Mouse (Mus musculus): ENCODE results near the gene Tlr5. TPM values are rescaled to one million over a fixed set of nuclear protein-coding genes. Genes with fewer than 3 reads are reported as not detected.

Tlr5 gene
- polyA plus RNA-seq, 1 experiment from 2014 or later = 2.5 TPM

GRCm38 (mm10) chr1:182974826-182975225, 20.2 kb downstream of the Tlr5 start:
- Histone ChIP-seq H3K9me3 (no peaks in the 10 kb centered on the region), H3K9ac (no peak overlapping the region), H3K27me3 (replicated peaks) (no peaks in the 10 kb centered on the region), H3K27ac (no peak overlapping the region), H3K4me2 (no peak overlapping the region), H3K4me1 (no peaks in the 10 kb centered on the region), H3K36me3 (no peaks in the 10 kb centered on the region), H3K4me3 (replicated peaks) (no peak overlapping the region)
- no peak for ATAC-seq (ENCODE audit: insufficient read depth, low FRiP score, low read depth)
- WGBS = 77% methylated on average over 14 of the region's 14 CpGs

GRCm38 (mm10) chr1:182980702-182981101, 26.1 kb downstream of the Tlr5 start:
- Histone ChIP-seq H3K9ac (no peak overlapping the region), H3K27me3 (replicated peaks) (no peaks in the 10 kb centered on the region), H3K36me3 (no peaks in the 10 kb centered on the region), H3K4me2 (no peak overlapping the region), H3K27ac (no peak overlapping the region), H3K9me3 (no peaks in the 10 kb centered on the region), H3K4me3 (replicated peaks) (no peak overlapping the region), H3K4me1 (peaks cover 9% of the 10 kb centered on the region)
- WGBS = 68% methylated on average over 6 of the region's 6 CpGs
- no peak for ATAC-seq (ENCODE audit: insufficient read depth, low FRiP score, low read depth)

GRCm38 (mm10) chr1:182982995-182983394, 28.4 kb downstream of the Tlr5 start:
- H3K27ac ChIP-seq = 0 out of 2 replicates have a peak overlapping the region, but pooled peaks have one; percentile 40
- WGBS = under 1% methylated on average over 13 of the region's 15 CpGs

GRCm38 (mm10) chr1:182983496-182984127, 29.0 kb downstream of the Tlr5 start:
- H3K27me3 ChIP-seq (replicated peaks) = no peaks in the 10 kb centered on the region
- no peak for ATAC-seq (ENCODE audit: insufficient read depth, low FRiP score, low read depth)
- 46% methylated on average over 14 of the region's 14 CpGs for WGBS
- peak overlapping the region; percentile 65 for H3K4me2 ChIP-seq
- peak overlapping the region; percentile 34 for H3K4me3 ChIP-seq (replicated peaks)
- 0 out of 2 replicates have a peak overlapping the region, but pooled peaks have one; percentile 40 for H3K27ac ChIP-seq
- H3K4me1 ChIP-seq = peaks cover 14% of the 10 kb centered on the region
- H3K36me3 ChIP-seq = no peaks in the 10 kb centered on the region
- H3K9me3 ChIP-seq = no peaks in the 10 kb centered on the region
- no peak overlapping the region for H3K9ac ChIP-seq

More at GRCm38 (mm10) chr1:182982995-182983394, 28.4 kb downstream of the Tlr5 start:
- Histone ChIP-seq H3K9ac (peak overlapping the region; percentile 16; the same call in 1 of the 2 replicates), H3K27me3 (replicated peaks) (no peaks in the 10 kb centered on the region), H3K36me3 (no peaks in the 10 kb centered on the region), H3K4me3 (replicated peaks) (peak overlapping the region; percentile 34), H3K4me1 (peaks cover 14% of the 10 kb centered on the region), H3K9me3 (no peaks in the 10 kb centered on the region), H3K4me2 (peak overlapping the region; percentile 65)
- peak; percentile 95 for ATAC-seq (ENCODE audit: insufficient read depth, low FRiP score, low read depth)

GRCm38 (mm10) chr1:182986243-182986642, 31.7 kb downstream of the Tlr5 start:
- Histone ChIP-seq H3K9me3 (no peaks in the 10 kb centered on the region), H3K9ac (no peak overlapping the region), H3K27me3 (replicated peaks) (no peaks in the 10 kb centered on the region), H3K4me1 (peaks cover 14% of the 10 kb centered on the region), H3K4me3 (replicated peaks) (no peak overlapping the region), H3K36me3 (no peaks in the 10 kb centered on the region), H3K27ac (peak overlapping the region; percentile 79; the same call in 1 of the 2 replicates), H3K4me2 (no peak overlapping the region; the same call in 1 of the 2 replicates)
- no peak for ATAC-seq (ENCODE audit: insufficient read depth, low FRiP score, low read depth)
- 28% methylated on average over 13 of the region's 13 CpGs for WGBS

- peak overlapping the region; percentile 15; the same call in 1 of the 2 replicates for H3K4me2 ChIP-seq
- ATAC-seq (ENCODE audit: insufficient read depth, low FRiP score, low read depth) = no peak
- peak overlapping the region; percentile 79 for H3K27ac ChIP-seq
These were observed 32.2 kb downstream of the Tlr5 start for GRCm38 (mm10) chr1:182986750-182987149.

GRCm38 (mm10) chr1:182987801-182988200, 33.2 kb downstream of the Tlr5 start:
- no peaks in the 10 kb centered on the region for H3K27me3 ChIP-seq (replicated peaks)
- H3K4me2 ChIP-seq = no peak overlapping the region
- peaks cover 14% of the 10 kb centered on the region for H3K4me1 ChIP-seq
- 84% methylated on average over 13 of the region's 13 CpGs for WGBS
- no peaks in the 10 kb centered on the region for H3K36me3 ChIP-seq
- no peak overlapping the region for H3K4me3 ChIP-seq (replicated peaks)
- no peak for ATAC-seq (ENCODE audit: insufficient read depth, low FRiP score, low read depth)
- no peak overlapping the region for H3K27ac ChIP-seq
- H3K9me3 ChIP-seq = no peaks in the 10 kb centered on the region
- no peak overlapping the region for H3K9ac ChIP-seq

More at GRCm38 (mm10) chr1:182986750-182987149, 32.2 kb downstream of the Tlr5 start:
- peaks cover 14% of the 10 kb centered on the region for H3K4me1 ChIP-seq
- 73% methylated on average over 11 of the region's 11 CpGs for WGBS
- H3K9me3 ChIP-seq = no peaks in the 10 kb centered on the region
- no peak overlapping the region for H3K9ac ChIP-seq
- H3K4me3 ChIP-seq (replicated peaks) = no peak overlapping the region
- no peaks in the 10 kb centered on the region for H3K27me3 ChIP-seq (replicated peaks)
- no peaks in the 10 kb centered on the region for H3K36me3 ChIP-seq

- no peak overlapping the region for H3K4me3 ChIP-seq (replicated peaks)
- no peak overlapping the region for H3K4me2 ChIP-seq
- no peak for ATAC-seq (ENCODE audit: insufficient read depth, low FRiP score, low read depth)
- 59% methylated on average over 3 of the region's 3 CpGs for WGBS
- peaks cover 7% of the 10 kb centered on the region for H3K4me1 ChIP-seq
- no peak overlapping the region for H3K9ac ChIP-seq
- no peaks in the 10 kb centered on the region for H3K27me3 ChIP-seq (replicated peaks)
- no peak overlapping the region for H3K27ac ChIP-seq
- H3K36me3 ChIP-seq = no peaks in the 10 kb centered on the region
- H3K9me3 ChIP-seq = no peaks in the 10 kb centered on the region
These were observed 34.1 kb downstream of the Tlr5 start for GRCm38 (mm10) chr1:182988646-182989045.

- H3K27ac ChIP-seq = no peak overlapping the region
- no peak overlapping the region for H3K4me3 ChIP-seq (replicated peaks)
- peaks cover 6% of the 10 kb centered on the region; the same call in 1 of the 2 replicates for H3K4me1 ChIP-seq
- no peaks in the 10 kb centered on the region for H3K27me3 ChIP-seq (replicated peaks)
- no peak overlapping the region for H3K9ac ChIP-seq
- WGBS = 76% methylated on average over 14 of the region's 14 CpGs
- no peaks in the 10 kb centered on the region for H3K9me3 ChIP-seq
- no peaks in the 10 kb centered on the region for H3K36me3 ChIP-seq
- no peak overlapping the region for H3K4me2 ChIP-seq
- ATAC-seq (ENCODE audit: insufficient read depth, low FRiP score, low read depth) = peak; percentile 31; the same call in 1 of the 2 replicates
These were observed 35.6 kb downstream of the Tlr5 start for GRCm38 (mm10) chr1:182990092-182990762.

- Histone ChIP-seq H3K9me3 (no peaks in the 10 kb centered on the region), H3K4me3 (replicated peaks) (no peak overlapping the region), H3K4me1 (peaks cover 3% of the 10 kb centered on the region; the same call in 1 of the 2 replicates), H3K27ac (no peak overlapping the region), H3K9ac (no peak overlapping the region), H3K27me3 (replicated peaks) (no peaks in the 10 kb centered on the region), H3K36me3 (no peaks in the 10 kb centered on the region), H3K4me2 (no peak overlapping the region)
- ATAC-seq (ENCODE audit: insufficient read depth, low FRiP score, low read depth) = peak; percentile 58; the same call in 1 of the 2 replicates
- WGBS = 9% methylated on average over 7 of the region's 7 CpGs
These were observed 36.6 kb downstream of the Tlr5 start for GRCm38 (mm10) chr1:182991002-182991778.
